Mouse (Mus musculus): Measurements from ENCODE around the gene Olfr568.

Gene Olfr568

DNA sequence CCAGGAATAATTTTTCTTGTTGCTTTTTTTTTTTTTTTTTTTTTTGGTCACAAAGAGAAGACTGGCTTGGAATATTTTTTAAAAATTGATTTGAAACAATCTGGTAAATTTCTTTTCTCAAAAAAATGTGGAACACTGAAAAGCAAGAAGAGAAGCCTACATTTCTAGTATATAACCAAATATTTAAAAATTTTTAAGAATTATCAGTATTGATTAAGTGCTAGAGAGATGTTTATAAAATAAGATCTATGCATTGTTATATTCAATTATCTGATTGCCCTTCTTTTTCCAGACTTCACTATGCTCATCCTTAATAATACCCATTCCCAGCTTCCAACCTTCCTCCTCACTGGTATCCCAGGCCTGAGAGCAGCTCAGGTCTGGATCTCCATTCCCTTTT, at the start of gene Olfr568:
Gene Olfr568, plus strand, starts transcription at position 301 of the 400 bp plus-strand sequence.
- no peak for DNase-seq

DNA sequence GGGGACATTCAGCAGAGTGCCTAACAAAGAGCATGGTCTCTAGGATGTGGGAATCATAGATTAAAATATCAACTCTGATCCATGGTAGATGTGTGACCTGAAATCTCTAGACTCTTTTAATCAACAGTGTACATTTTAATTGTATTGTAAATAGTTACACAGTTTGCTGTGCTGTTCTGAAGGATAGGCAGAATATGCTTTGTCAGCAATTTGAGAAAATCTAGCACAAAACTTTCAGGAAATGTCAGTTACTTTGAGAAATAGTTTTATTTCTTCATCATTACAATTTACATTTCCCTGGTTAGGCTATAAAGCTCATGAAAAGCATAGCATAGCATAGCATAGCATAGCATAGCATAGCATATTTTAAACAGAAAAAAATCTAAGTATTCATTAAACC, 21.1 kb upstream of the Olfr568 start:
- no peak for DNase-seq

DNA sequence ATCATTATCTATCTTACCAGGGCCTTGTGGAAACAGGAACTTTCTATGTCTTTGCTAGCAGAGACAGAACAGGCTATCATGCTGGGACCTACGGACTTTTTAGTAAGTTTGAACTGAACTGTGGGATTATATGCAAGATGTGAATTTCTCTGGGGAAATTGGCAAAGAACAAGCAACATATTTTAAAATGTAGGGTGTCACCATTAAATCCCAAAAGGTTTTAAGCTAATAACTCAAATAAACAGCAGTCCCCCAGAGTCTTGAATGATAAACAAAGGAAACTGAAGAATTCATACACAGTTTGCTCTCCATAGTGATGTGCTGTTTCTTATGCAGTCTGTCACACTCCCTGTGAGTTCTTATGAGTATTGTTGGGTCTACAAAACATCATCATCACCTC, 18.3 kb upstream of the Olfr568 start, which contains the start of gene Olfr566:
Gene Olfr566, minus strand, starts transcription at position 101 of the 400 bp plus-strand sequence.
- no peak for DNase-seq

DNA sequence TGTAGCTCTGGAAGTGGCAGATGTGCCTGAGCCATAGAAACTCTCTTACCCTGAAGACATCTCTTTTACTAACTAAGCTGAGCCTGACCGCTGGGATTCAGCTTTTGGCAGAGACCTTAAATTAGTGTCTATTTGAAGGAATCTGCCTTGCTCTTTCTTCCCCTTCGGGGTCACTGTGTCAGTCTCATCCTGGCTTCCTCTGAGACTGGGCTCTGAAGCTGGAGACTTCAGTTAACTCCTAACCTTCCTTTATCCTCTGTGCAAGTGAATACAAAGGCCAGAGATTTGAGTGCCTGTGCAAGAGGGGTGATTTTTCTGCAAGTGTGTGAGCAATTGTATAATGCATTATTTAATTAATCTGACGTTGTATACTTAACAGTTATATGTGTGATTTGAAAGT, 13.9 kb downstream of the Olfr568 start, which contains the start of gene Olfr569:
Gene Olfr569, minus strand, starts transcription at position 101 of the 400 bp plus-strand sequence.
- DNase-seq, result no peak

DNA sequence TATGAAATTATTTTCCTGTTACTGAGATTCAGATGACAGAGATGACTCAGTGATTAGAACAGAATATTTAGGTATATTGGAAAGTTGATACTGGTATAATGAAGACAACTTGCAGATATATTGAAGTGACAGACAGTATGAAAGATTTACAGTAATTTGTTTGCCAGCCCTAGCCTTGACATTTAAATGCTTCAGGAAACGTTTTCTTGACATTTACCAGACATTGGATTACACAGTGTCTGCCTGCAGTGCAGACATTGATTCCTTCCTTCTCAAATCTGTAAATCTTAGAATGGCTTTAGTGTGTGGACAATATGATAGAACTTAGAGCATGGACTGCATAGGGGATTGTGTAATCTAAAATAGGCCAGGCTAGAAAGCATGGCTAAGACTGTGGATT, 38.3 kb downstream of the Olfr568 start:
- DNase-seq, result no peak

DNA sequence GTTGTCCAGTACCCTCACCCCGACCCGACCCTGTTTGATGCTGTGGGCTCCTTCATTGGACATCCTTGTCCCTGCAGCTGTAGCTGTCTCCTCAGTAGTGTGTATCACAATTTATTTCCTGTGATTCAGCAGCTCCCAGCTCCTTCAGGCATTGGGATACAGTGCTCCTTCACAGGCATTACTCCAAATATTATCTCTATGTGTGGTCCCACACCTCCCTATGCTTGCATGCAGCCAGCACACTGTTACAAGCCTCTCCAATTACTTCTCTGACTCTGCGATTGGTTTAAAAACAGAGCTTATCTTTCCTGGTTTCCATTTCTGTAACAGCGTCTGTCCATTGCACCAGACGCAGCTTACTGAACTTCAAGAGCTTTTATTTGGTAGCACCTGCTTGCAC, 39.5 kb downstream of the Olfr568 start:
- DNase-seq, result no peak

DNA sequence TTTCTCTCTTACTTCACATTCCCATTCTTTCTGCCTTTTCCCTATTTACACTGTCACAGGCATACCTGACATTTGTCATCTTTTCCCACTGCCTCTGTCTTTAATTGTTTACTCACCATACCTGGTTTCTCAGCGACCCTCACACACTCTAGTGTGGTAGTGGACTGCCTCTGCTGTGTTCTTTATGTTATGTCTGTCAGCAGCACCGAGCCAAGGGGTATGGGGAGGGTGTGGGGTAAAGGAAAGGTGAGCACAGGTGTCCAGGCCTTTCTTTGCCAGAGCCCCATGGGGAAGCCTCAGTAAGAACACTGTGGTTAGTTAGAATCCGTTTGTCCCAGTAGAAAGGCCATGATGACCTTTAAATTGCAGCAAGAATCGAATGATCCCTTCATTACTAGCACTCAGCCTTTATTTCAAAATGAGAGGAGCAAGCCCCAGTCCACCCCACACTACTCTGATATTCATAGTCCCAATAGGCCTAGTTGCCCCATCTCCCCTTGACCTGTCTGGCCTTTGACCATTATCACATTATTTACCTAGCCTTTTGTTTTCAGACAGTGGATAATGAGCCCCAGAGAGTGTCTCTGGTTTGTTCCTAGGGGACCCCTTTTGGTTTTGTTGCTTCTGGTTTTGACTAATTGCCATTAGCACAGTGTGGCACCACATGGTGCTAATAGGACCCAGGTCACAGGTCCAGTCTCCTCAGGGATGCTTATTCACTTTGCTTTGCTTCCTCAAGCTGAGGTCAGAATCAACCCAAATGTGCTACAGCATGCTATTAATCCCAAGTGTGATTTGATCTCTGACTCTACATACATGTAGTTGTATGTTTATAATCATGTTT, 40.3 kb downstream of the Olfr568 start, which contains the start of gene Olfr571:
Gene Olfr571, minus strand, starts transcription at position 505 of the 844 bp plus-strand sequence.
- DNase-seq, result no peak

DNA sequence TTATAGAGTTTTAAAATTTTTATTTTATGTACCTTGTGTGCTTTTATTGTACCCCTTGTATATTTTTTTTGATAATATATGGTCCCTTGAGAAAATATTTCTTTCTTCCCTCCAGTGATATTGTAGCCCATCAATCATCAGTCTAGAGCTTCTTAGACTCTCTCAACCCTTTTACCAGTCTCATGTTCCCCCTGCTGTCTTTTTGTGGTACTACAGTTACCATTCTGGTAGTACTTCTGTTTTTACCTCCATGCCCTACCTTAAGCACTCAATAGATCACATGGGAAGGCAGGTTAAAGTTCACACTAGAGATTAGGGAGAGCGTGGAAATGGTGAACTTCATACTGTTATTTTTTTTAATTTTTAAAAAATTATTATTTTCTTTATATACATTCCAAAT, 42.7 kb downstream of the Olfr568 start:
- DNase-seq, result peak in 1 of 2 experiments; percentile 17

DNA sequence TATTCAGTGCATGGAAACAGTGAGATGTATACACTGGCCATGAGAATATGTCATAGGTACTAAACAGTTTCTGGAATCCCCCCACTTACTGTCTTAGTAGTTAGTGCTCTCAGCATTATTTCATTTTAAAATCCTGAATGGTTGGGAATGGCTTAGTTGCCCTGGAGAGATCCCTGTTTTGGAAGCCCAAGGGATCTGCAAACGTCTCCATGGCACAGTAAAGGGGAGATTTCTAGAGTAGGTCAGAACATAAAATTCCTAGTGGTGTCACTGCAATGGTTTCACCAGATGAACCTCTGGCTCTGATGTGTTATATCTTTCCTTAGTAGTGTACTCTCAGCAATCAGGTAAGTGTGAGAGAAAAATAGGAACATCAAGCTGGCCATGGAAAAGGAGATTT, 47.2 kb downstream of the Olfr568 start, which contains the start of gene Olfr572:
Gene Olfr572, plus strand, starts transcription at position 301 of the 400 bp plus-strand sequence.
- no peak for DNase-seq

DNA sequence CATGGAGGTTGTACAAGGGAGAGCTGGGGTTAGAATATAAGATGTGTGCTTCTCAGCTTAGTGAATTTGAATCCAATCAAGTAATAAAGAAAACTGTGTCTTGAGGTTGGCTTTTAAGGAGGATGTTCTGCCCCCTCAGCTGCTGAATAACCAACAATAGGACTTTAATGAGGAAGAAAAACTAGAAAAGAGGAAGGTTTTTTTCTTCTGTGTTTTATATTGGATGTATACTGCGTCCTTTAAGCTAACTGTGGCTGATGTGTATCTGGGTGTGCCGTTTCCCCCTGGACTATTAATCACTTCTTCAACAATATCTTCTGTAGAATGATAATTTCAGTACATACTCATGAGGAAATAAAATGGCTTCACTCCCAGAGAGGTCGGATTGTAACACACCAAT, 50.2 kb downstream of the Olfr568 start:
- DNase-seq, result no peak

All from kidney, postnatal 25 days (tissue).